Mouse (Mus musculus) lung, postnatal 25 days (tissue): Measurements from ENCODE around the gene Amotl2.

Source experiments
- DNase-seq: peaks from one replicate; pipeline ENCODE4 v3.0.0; 2022; ENCODE audit warnings: low spot score

Amotl2 gene

GRCm38 (mm10) chr9:102719085-102719484, 2.6 kb downstream of the Amotl2 start:
- DNase-seq: no peak

GRCm38 (mm10) chr9:102719936-102720566, 3.6 kb downstream of the Amotl2 start:
- DNase-seq: no peak

GRCm38 (mm10) chr9:102720567-102721167, 4.2 kb downstream of the Amotl2 start:
- no peak for DNase-seq

- no peak for DNase-seq
Observed at GRCm38 (mm10) chr9:102721406-102721978, 5.0 kb downstream of the Amotl2 start.

- DNase-seq: peak; percentile 77
Observed at GRCm38 (mm10) chr9:102722071-102722561, 5.6 kb downstream of the Amotl2 start.

- no peak for DNase-seq
Observed at GRCm38 (mm10) chr9:102722750-102723149, 6.3 kb downstream of the Amotl2 start.

- DNase-seq: no peak
Observed at GRCm38 (mm10) chr9:102723241-102723709, 6.8 kb downstream of the Amotl2 start.

- DNase-seq: peak; percentile 75
Observed at GRCm38 (mm10) chr9:102723990-102724461, 7.6 kb downstream of the Amotl2 start.

- no peak for DNase-seq
Observed at GRCm38 (mm10) chr9:102724942-102725341, 8.5 kb downstream of the Amotl2 start.

GRCm38 (mm10) chr9:102725958-102726654, 9.6 kb downstream of the Amotl2 start:
- peak; percentile 95 for DNase-seq

GRCm38 (mm10) chr9:102726811-102727210, 10.3 kb downstream of the Amotl2 start:
- DNase-seq: no peak

- DNase-seq: no peak
Observed at GRCm38 (mm10) chr9:102727662-102728468, 11.4 kb downstream of the Amotl2 start.

- DNase-seq: no peak
Observed at GRCm38 (mm10) chr9:102728469-102728747, 11.9 kb downstream of the Amotl2 start.

- DNase-seq: no peak
Observed at GRCm38 (mm10) chr9:102729093-102729845, 12.8 kb downstream of the Amotl2 start.

GRCm38 (mm10) chr9:102729876-102730413, 13.5 kb downstream of the Amotl2 start:
- no peak for DNase-seq

GRCm38 (mm10) chr9:102731044-102731471, 14.6 kb downstream of the Amotl2 start:
- no peak for DNase-seq

GRCm38 (mm10) chr9:102731574-102732175, 15.2 kb downstream of the Amotl2 start:
- DNase-seq: no peak

GRCm38 (mm10) chr9:102732326-102732865, 15.9 kb downstream of the Amotl2 start:
- DNase-seq: no peak

GRCm38 (mm10) chr9:102733459-102733858, 17.0 kb downstream of the Amotl2 start:
- DNase-seq: no peak
